Mouse (Mus musculus): ENCODE measurements around the gene Adipor2.
"Not testable (repeated sequence)": the region's sequence is repeated elsewhere in the genome, so short reads cannot be mapped to it uniquely, and the experiment has no call there.

Adipor2 gene

GRCm38 (mm10) chr6:119392836-119393235 is 24.7 kb downstream of the Adipor2 start:
- in situ Hi-C loops (cut with MboI; ENCODE audit: low sequenced_read_pairs), result no loop called here

DNA sequence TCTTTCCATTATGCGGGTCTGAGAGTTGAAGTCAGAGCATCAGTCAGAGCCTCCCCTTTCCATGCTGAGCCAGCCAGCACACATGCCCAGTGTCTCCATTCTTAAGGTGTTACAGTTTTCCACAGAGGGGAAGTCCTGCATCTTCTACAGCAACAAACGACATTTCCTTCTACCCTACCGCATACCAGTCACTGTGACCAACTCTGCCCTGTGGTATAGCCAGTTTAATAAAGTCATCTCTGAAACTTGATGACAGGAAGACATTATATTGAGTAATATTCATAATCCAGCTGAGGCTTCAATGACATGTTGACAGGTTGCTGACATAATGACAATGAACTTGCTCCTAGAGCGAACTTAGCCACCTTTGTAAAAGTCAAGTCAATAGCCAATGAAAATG is 26.8 kb downstream of the Adipor2 start:
- in situ Hi-C loops (cut with MboI; ENCODE audit: low sequenced_read_pairs), result no loop called here

- in situ Hi-C loops (cut with MboI; ENCODE audit: low sequenced_read_pairs), result no loop called here
Measured at GRCm38 (mm10) chr6:119389089-119389488, 28.4 kb downstream of the Adipor2 start.

DNA sequence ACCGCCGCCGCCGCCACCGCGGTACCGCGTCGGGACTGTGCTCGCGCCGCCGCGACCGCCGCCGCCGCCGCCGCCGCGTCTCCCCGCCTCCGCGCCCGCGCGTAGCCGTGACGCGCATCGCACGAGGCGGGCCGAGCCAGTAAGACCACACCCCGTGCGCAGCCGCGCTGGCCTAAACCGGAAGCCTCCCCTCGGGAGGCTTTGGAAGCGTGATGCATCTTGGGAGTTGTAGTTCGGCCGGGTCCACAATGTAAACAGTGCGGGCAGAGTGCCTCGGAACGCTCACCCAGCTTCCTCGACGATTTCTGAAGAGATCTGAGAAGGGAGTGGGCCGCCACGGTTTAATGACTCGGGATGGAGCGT is 28.9 kb downstream of the Adipor2 start:
- in situ Hi-C loops (cut with MboI; ENCODE audit: low sequenced_read_pairs), result no loop called here

- in situ Hi-C loops (cut with MboI; ENCODE audit: low sequenced_read_pairs), result no loop called here
Measured at GRCm38 (mm10) chr6:119387801-119388649, 29.5 kb downstream of the Adipor2 start.

DNA sequence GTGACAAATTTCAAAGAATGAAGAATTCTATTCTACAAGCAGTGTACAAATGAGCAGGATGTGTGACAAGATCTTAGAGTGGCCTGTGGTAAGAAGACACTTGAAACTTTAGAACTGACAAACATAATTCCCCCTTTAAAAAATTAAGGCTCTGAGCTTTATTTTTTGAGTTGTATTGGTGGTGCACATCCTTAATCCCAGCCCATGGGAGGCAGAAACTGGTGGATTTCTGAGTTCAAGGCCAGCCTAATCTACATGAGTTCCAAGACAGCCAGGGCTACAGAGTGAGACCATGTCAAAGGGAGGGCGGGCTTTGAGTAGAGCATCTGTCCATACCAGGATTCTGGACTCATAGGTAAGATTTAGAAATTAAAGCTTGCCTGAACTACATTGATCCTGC is 30.7 kb downstream of the Adipor2 start:
- in situ Hi-C loops (cut with MboI; ENCODE audit: low sequenced_read_pairs), result no loop called here

DNA sequence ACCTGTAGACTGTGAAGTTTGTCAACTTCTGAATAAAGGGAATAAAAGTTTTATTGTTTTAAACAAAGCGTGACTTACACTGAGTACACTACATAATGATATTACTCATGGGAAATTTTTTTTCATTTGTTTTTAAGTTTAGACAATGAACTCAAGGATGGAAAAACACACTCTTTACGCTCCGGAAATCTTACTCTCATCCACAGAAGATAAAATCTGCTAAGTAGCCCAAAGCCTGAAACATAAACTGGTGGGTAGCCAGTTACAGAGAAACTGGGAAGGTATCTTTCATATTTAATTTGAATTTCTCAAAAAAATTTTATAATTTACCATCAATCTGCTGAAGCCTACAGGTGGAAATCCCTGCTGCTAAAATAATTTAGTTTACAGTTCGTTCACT is 31.1 kb downstream of the Adipor2 start:
- in situ Hi-C loops (cut with MboI; ENCODE audit: low sequenced_read_pairs), result no loop called here

GRCm38 (mm10) chr6:119385668-119386067 is 31.8 kb downstream of the Adipor2 start:
- in situ Hi-C loops (cut with MboI; ENCODE audit: low sequenced_read_pairs), result no loop called here

- in situ Hi-C loops (cut with MboI; ENCODE audit: low sequenced_read_pairs), result no loop called here
Measured at GRCm38 (mm10) chr6:119378631-119379030, 38.9 kb downstream of the Adipor2 start.

DNA sequence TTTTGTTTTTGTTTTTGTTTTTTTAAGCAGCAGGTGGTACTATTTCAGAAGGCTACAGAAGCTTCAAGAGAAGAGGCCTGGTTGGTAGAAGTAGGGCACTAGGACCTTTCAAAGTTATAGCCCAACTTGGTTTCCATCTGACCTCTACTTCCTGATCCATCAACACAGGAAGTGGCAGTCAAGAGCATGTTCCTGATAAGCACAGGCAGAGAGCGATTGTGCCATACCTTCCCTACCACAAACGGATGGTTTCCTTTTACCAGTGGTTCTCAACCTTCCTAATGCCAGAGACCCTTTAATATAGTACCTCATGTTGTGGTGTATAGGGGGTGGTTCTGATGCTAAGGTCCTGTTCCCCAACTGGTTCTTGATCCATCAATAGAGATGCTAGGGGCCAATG is 39.9 kb downstream of the Adipor2 start:
- in situ Hi-C loops (cut with MboI; ENCODE audit: low sequenced_read_pairs), result no loop called here

GRCm38 (mm10) chr6:119375035-119375434 is 42.5 kb downstream of the Adipor2 start:
- in situ Hi-C loops (cut with MboI; ENCODE audit: low sequenced_read_pairs), result no loop called here

DNA sequence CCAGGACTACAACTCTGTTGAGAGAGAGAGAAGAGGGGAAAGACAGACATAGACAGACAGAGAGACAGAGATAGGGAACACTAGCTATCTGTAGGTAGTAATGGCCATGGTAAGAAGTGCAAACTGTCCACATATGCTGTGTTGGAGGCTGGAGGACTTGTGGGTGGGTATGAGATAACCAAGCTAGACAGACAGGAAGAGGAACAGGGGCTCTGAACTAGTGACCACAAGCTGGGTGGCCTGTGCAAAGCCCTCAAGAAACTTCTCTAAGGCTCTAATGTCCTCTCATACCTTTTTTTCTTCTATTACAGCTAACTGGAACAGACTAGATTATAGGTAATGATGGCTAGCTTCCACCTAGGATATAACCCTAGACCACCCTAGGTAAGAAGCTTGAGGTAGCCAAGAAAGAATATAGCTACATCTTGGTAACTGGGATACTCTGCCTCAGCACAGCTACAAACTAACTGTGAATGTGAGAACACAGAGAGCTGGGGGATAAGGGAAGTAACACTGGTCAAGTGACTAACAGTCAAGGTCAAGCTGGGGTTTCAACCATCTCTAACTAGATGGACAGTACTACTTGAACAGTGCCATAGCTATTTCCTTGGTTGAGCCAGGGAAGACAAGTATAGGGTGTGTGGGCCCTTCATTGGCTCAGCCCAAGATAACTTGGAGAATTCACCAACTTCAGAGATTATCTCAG is 44.4 kb downstream of the Adipor2 start:
- in situ Hi-C loops (cut with MboI; ENCODE audit: low sequenced_read_pairs), result no loop called here

DNA sequence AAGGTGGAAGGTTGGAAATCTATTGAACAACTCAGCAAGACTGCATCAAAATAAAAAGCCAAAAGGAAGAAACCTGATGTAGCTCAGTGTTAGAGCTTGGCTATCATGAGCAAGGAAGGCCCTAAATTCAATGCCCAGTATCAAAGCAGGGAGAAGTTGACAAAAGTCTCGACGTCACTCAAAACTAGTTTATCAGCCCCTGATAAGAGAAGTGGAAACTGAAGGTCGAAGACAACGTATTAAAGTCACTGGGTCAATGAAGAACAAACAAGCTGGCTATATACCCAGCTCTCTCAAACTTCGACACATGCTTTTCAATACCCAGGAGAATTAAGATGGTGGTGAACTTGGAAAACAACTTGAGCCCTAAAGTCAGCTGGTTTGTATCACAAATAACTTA is 45.3 kb downstream of the Adipor2 start:
- in situ Hi-C loops (cut with MboI; ENCODE audit: low sequenced_read_pairs), result no loop called here

DNA sequence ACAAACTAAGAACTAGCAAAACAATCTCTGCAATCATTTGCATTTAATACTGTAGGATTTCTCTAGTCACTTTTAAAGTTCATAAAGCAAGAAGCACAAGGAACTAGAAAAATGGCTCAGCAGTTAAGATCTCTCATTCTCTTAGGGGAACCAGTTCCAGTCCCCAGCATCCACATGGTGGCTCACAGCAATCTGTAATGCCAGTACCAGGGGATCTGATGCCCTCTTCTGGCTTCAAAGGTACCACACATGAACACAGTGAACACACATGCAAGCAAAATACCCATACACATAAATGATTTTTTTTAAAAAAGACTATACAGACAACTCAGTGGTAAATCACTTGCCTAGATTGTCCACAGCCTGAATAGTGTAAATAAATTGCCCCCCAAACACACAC is 45.9 kb downstream of the Adipor2 start:
- in situ Hi-C loops (cut with MboI; ENCODE audit: low sequenced_read_pairs), result no loop called here

- in situ Hi-C loops (cut with MboI; ENCODE audit: low sequenced_read_pairs), result no loop called here
Measured at GRCm38 (mm10) chr6:119367382-119367781, 50.1 kb downstream of the Adipor2 start.

- in situ Hi-C loops (cut with MboI; ENCODE audit: low sequenced_read_pairs), result not testable (repeated sequence)
Measured at GRCm38 (mm10) chr6:119366800-119367199, 50.7 kb downstream of the Adipor2 start.

DNA sequence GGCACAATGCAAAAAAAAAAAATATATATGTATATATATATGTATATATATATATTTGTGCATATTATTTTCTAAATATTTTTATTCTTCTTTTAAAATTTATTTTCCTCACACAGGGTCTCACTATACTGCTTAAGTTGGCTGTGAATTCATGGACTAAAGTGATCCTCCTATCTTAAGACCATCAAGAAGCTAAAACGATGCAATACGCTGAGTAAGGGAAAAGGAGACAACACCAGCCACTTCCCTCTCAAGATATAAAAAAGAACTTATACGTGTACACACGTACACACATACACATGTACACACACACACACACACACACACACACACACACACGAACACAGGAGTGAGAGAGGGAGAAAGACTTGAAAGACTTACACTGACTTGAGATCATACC is 53.9 kb downstream of the Adipor2 start:
- in situ Hi-C loops (cut with MboI; ENCODE audit: low sequenced_read_pairs), result no loop called here

DNA sequence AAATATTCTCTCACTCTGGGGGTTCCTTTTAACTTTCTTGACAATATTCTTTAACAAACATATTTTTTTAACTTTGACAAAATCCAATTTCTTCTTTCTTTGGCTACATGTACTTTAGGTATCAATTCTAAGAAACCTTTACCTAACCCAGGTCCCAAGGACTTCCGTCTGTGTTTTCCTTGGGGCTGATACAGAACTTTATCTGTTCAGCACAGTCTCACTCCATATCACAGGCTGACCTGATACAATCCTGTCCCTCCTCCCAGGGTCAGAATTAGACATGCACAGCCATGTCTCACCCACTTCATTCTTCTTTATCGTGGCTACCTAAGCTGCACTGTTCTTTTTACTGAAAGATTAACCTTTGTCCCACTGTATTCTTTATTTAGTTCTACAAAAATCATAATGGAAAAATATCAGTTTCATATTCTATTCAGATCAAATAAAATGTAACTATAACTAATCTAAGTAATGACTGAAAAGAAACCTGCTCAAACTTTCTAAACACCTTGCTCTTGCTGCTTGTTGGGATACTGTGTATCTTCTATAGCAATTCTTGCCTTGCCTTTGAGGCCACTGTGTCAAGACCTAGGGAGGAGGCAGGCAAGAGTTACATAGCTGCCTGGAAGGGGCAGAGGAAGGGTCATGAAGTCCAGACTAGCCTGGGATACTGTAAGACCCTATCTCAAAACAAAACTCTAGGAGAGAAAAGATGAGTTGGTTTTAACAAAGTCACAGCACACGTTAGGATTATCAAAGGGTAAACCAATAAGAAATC is 56.4 kb downstream of the Adipor2 start:
- in situ Hi-C loops (cut with MboI; ENCODE audit: low sequenced_read_pairs), result no loop called here

GRCm38 (mm10) chr6:119360250-119360649 is 57.3 kb downstream of the Adipor2 start:
- in situ Hi-C loops (cut with MboI; ENCODE audit: low sequenced_read_pairs), result not testable (repeated sequence)

DNA sequence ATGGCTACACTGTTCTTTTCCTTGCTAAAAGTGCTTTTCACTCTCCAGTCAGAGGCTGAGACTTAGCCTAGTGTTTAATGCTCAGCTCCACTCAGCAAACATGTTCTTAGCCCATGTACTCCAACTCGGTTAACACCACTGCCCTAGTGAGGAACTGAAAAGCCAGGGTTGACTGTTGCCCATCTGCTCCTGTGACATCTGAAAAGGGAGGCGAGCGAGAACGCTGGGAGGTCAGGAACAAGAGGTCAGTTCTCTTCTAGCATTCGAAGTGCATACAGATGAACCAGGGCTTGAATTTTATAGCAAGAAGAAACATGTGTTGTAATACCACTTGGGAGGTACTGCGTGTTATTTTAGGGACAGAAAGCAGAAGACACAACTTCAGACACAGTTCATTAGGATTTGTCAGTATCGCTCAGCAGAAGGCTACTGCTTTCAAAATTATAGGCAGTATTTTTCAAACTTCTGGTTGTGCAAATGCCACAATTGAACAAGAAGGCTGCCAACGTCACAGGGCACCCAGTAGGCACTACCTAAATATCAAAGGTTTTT is 59.4 kb downstream of the Adipor2 start:
- in situ Hi-C loops (cut with MboI; ENCODE audit: low sequenced_read_pairs), result no loop called here

GRCm38 (mm10) chr6:119352501-119352900 is 65.0 kb downstream of the Adipor2 start:
- in situ Hi-C loops (cut with MboI; ENCODE audit: low sequenced_read_pairs), result loop anchor here (5.0 kb wide), 1 partner anchor 130 kb away; no protein-coding TSS in a partner anchor
